Mouse (Mus musculus) CD4-positive, CD25-positive, alpha-beta regulatory T cell, adult 2 months (primary cell): ENCODE measurements around the gene Olfr374.

Experiments
- DNase-seq: peaks from one replicate; pipeline ENCODE4 v3.0.0-alpha.2; 2012; ENCODE audit warnings: low read depth, low spot score

Olfr374 gene

DNA sequence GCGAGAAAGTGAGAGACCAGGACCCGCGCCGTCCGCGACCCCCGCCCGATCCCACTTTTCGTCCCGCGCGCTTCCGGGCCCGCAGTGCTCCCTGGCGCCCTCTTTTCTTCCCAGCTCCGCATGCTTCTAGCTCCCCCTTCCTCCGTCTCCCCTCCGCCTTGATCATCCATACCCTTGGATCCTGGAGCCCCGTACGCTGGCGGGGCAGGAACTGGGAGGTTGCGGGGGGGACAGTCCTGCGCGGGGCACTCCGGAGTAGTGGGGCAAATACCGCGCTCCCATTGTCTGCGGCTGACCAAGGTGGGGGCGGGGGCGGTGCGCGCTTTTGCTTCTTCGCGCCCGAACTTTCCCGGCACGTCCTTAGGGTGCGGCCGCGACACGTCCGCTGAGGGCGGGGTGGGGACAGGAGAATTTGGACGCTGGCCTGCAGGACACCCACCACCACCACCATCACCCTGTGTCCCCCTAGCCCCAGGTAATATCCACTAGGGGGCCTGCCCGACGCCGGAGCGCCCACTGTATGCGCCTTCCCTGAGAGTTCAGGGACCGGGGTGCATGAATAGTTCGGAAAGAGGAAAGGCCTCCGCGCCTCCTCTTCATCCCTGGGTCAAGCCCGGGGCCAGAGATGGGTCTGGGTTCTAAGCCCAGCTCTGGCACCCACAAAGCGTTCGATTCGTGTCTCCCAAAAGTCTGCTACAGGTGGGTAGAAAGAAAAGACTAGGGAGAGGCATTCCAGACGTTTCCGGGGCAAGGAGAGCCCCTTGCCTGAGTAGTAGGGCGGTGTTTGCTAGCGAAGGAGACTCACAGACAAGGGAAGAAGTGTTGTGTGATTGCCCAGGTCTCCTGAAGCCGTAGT lies 28.8 kb downstream of the Olfr374 start:
- peak; percentile 64 for DNase-seq

GRCm38 (mm10) chr8:72136302-72136978 lies 29.6 kb downstream of the Olfr374 start:
- peak; percentile 93 for DNase-seq

DNA sequence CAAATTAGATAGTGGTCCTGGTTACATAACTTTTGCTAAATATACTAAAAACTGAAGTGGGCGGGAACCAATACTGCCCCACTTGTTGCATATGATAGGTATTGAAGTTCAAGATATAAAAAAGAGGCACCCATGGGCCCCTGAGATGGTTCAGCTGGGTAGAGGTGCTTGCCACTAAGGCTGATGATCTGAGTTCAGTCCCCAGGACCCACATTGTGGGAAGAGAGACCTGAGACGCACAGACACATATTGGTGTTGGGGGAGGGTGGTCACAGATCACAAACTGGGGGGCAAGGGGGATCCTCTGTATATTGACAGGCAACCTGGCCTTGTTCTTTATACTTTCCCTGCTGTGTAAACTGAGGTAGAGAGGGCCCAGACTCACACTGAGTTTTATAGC lies 30.6 kb downstream of the Olfr374 start:
- DNase-seq, result peak; percentile 28

- no peak for DNase-seq
Measured at GRCm38 (mm10) chr8:72138456-72138855, 31.6 kb downstream of the Olfr374 start.

DNA sequence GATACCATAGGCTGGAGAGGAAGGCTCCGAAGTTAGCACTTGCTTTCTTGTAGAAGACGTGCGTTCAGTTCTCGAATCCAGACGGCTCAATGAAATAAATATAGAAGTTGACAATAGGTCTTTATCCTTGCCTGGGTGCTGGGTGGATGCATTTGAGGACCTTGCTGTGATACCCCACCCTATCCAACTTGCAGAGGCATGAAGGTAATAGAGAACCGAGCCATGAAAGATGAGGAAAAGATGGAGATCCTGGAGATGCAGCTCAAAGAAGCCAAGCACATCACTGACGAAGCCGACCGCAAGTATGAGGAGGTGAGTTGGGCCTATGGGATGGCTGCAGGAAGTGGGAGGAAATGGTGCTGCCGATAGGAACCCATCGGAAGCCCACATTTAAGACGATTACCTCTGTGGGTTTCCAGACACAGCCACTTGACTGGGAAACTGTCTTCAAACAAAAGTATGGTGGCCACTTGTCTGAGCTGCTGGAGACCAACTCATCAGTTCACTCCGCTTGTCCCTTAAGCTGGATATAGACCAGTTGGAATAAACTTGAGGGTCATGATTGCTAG lies 36.5 kb downstream of the Olfr374 start:
- DNase-seq, result no peak

- no peak for DNase-seq
Measured at GRCm38 (mm10) chr8:72144345-72144975, 37.6 kb downstream of the Olfr374 start.

GRCm38 (mm10) chr8:72145511-72145910 lies 38.7 kb downstream of the Olfr374 start:
- no peak for DNase-seq

DNA sequence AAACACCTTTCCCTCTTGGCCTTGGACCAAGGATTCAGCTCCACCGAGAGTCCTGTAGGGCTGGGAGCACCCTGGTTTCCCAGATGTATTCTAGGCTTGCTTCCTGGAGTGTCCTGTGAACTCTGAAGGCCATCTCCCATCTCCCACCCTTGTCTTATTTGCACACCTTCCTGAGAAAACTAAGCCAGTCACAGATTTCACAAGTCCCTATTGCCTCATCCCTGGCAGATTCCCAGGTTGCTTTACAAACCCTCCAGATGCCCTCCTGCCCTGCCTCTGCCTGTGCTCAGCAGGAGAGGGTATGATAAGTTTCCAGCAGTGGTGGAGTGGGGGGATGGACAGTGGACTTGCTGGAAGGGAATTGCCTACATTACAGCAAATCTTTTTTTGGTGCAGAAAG lies 39.2 kb downstream of the Olfr374 start:
- DNase-seq, result no peak

DNA sequence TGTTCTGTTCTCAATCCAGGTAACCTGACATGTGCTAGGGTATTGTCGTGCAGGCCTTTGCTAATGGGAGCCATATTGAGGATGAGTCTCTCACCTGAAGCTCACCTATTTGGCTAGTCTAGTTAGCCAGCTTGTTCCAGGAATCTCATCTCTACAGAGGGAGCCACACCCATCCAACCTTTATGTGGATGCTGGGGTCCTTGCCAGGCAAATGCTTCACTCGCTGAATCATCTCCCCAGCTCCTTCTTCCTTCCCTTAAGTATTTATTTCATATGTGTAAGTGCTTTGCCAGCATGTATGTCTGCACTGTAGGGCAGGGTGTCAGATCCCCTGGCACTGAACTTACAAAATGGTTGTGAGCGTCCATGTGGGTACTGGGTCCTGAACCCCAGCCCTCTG lies 39.7 kb downstream of the Olfr374 start:
- DNase-seq, result no peak

DNA sequence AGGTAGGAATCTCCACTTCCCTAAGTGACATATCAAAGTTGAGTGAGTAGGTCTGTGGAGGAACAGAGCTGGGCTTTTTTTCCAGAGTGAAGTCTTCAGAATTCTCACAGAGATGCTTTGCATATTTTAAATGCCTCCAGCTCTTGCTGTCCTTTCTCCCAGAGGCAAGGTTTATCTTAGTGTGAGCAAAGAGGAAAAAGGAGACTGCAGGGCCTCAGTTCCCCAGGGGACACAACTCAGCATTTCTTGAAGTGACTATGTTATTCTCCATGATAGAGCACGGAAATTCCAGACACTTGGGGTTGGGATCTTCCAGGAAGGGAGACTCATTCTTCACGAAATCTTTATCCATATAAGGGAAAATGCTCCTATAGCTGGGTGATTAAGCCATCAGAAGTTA lies 40.4 kb downstream of the Olfr374 start:
- no peak for DNase-seq

DNA sequence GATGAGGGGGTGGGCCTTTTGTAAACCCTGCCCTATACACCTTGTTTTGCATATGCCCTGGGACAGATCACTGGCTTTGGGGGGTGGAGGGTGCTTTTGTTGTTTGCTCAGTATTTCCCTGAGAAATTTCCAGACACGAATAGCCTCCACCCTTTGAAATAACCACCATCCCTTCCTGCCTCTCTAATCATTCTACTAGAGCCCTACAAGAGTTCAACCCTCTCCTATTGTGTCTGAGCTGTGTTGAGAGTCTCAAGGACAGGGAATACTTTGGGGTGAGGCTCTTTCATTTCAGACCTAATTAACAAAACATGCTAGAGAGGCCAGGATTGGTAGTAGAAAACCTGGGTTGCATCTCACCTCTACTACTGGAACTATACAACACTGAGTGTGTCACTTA lies 42.2 kb downstream of the Olfr374 start:
- DNase-seq, result no peak

- DNase-seq, result no peak
Measured at GRCm38 (mm10) chr8:72151418-72152078, 44.7 kb downstream of the Olfr374 start.

DNA sequence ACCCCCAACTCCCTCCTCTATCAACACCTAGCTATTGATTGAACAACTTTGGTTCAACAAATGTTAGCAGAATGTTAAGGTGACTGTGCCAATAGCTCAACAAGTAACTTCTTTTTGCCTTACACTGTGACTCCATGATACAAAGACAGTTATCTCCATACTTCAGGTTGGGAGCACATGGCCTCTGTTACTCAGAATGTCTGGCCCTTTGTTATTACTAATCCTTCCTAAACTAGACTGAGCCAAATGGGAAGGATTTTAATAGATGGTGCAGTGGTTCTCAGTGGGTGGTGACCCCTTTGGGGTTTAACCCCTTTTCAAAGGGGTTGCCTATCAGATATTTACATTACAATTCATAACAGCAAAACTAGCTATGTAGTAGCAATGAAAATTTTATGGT lies 46.5 kb downstream of the Olfr374 start:
- DNase-seq, result no peak

DNA sequence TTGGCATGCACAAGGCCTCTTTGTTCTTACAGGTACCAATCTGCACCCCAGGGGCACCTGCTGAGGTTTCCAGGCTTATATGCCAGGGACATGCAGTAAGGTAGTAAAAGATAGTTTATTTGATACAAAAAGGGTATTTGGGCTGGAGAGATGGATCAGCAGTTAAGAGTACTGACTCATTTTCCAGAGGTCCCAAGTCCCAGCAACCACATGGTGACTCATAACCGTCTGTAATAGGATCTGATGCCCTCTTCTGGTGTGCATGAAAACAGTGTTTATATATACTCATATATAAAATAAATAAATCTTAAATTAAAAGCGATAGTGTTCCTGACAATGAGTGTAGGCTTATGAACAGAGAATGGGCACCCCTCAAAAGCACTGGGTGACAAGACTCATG lies 51.3 kb downstream of the Olfr374 start:
- no peak for DNase-seq

GRCm38 (mm10) chr8:72158726-72159125 lies 51.9 kb downstream of the Olfr374 start:
- no peak for DNase-seq

GRCm38 (mm10) chr8:72160007-72160406 lies 53.2 kb downstream of the Olfr374 start:
- DNase-seq, result peak; percentile 56

GRCm38 (mm10) chr8:72160707-72161697 lies 54.2 kb downstream of the Olfr374 start, which contains the start of gene Rab8a:
Rab8a (plus strand) TSS chr8:72161200.
- DNase-seq, result peak; percentile 100

- DNase-seq, result peak; percentile 47
Measured at GRCm38 (mm10) chr8:72162821-72163220, 56.0 kb downstream of the Olfr374 start.
